Mouse (Mus musculus): Measurements from ENCODE around the gene Hsdl1.

DNA sequence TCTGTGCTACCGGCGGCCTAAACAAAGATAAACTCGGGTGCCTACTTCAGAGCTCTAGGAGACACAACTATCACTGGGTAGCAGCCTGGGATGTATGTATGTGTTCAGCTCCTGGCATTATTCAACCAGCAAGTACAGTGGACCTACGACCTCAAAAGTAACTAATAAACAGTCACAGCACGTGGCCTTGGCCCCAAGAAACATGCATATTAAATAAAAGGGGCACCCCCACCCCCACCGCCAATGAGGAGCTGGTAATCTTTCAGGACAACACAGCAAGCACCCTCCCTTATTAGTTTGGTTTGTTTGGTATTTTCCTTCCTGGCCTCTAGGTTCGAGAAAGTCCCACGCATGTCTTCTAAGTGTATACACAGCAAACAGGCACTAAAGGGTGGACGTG is 6.7 kb downstream of the Hsdl1 start:
- TF ChIP-seq POLR2A (IDR thresholded peaks at IDR 0.05; ENCODE audit: borderline replicate concordance, control insufficient read depth, low read depth, low read length) (no peak), CTCF (IDR thresholded peaks at IDR 0.05; ENCODE audit: control insufficient read depth, insufficient read depth, low read length) (no peak)

All from bone marrow, adult 2 months (tissue).